Mouse (Mus musculus) limb, embryonic 10.5 days (tissue): ENCODE data around the gene Mbnl1. TPM values are rescaled to one million over a fixed set of nuclear protein-coding genes. Genes with fewer than 3 reads are reported as not detected.

ENCODE experiments used
- DNase-seq: peaks from one replicate; pipeline ENCODE4 v3.0.0-alpha.2; 2017; ENCODE audit warnings: low spot score
- H3K27ac ChIP-seq: fragments of 300-500 bp; sonication (generic); 2 replicates; pipeline ENCODE4 v1.5.1; 2016; ENCODE audit warnings: mild to moderate bottlenecking
- H3K27me3 ChIP-seq: fragments of 300-500 bp; sonication (generic); 2 replicates; pipeline ENCODE4 v1.6.1; 2016; ENCODE audit warnings: low read depth, mild to moderate bottlenecking; ENCODE audit not compliant: poor library complexity, severe bottlenecking
- H3K36me3 ChIP-seq: fragments of 300-500 bp; sonication (generic); 2 replicates; pipeline ENCODE4 v1.6.1; 2016; ENCODE audit warnings: mild to moderate bottlenecking, moderate library complexity
- H3K4me1 ChIP-seq: fragments of 300-500 bp; sonication (generic); 2 replicates; pipeline ENCODE4 v1.6.1; 2016
- H3K4me3 ChIP-seq: fragments of 300-500 bp; sonication (generic); 2 replicates; pipeline ENCODE4 v1.5.1; 2016; ENCODE audit warnings: mild to moderate bottlenecking, moderate library complexity
- H3K9me3 ChIP-seq: fragments of 300-500 bp; sonication (generic); replicated peaks from 2 replicates; pipeline ENCODE4 v1.6.1; 2016; ENCODE audit warnings: mild to moderate bottlenecking
- WGBS: fragments of 180-500 bp; shearing (Covaris S2); methylation state at CpG from one replicate; pipeline ENCODE4 v1.1.7; 2016; 5-methylcytosine and 5-hydroxymethylcytosine counted together
- polyA plus RNA-seq: library from polyadenylated mRNA; unstranded; fragments of >200 nt; fragmentation: Nextera tagmentation; extraction: Ambion mirVana; gene quantifications from 2 replicates; pipeline ENCODE4 v1.2.1, GENCODE M21; 2016

The Mbnl1 gene
- polyA plus RNA-seq, 1 experiment from 2014 or later, result 53.1 TPM

DNA sequence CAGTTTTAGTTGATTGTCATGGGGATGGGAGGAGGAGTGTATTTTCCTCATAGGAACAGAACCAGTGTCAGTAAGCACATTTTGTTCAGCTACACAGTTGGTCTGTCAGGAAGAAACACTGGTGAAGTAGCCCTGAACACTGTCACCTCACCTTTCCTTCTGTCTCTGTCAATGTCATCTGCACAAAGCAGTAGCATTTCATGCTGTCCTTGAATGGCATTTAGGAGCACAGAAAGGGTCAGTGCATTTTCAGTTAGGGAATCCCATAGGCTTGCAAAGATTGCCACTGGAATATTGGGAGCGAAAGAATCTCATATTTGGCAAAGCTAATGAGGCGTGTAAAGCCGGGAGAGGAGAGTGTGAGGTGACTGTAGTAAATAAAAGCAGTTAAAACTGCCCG is 114.5 kb downstream of the Mbnl1 start:
- no peak for DNase-seq
- Histone ChIP-seq H3K36me3 (no peaks in the 10 kb centered on the region), H3K27me3 (no peaks in the 10 kb centered on the region), H3K9me3 (no peaks in the 10 kb centered on the region), H3K4me3 (no peak overlapping the region), H3K27ac (no peak overlapping the region), H3K4me1 (peaks cover 55% of the 10 kb centered on the region)
- 88% methylated on average over 4 of the region's 4 CpGs for WGBS

DNA sequence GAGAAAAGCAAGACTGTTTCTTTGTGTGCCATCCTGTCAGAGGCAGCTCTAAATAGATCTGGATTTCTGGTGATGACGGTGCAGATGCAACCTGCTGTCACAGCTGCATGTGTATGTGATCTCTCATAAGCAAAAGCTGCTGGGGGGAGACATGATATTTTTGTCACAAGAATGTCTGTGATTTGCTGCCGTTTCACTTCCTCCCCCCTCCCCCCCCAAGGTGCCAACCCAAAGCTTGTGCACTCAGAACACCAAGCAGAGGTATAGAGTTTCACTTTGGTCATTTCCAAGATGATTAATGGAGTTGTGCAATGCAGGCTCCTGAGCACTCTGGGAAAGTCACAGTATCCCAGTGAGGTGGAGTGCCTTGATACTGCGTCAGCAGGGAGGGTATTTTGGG is 116.7 kb downstream of the Mbnl1 start:
- no peak for DNase-seq
- H3K4me1 ChIP-seq, result peaks cover 56% of the 10 kb centered on the region
- H3K9me3 ChIP-seq, result no peaks in the 10 kb centered on the region
- H3K4me3 ChIP-seq, result no peak overlapping the region
- 57% methylated on average over 3 of the region's 3 CpGs for WGBS
- no peaks in the 10 kb centered on the region for H3K27me3 ChIP-seq
- no peak overlapping the region for H3K27ac ChIP-seq
- no peaks in the 10 kb centered on the region for H3K36me3 ChIP-seq

DNA sequence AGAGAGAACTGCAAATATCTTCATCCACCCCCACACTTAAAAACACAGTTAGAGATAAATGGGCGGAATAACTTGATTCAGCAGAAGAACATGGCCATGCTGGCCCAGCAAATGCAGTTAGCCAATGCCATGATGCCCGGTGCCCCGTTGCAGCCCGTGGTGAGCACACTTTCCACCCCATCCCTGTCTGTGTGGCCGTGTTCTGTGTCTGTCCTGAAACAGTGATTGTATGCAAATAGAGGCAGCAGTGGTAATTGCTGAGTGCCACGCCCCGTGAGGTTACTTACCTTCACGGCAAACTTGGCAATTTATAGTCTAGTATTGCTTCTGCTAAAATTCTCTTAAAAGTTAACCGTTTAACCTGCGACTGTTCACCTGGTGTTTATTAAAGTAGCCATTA is 123.0 kb downstream of the Mbnl1 start:
- no peaks in the 10 kb centered on the region for H3K9me3 ChIP-seq
- H3K27ac ChIP-seq, result no peak overlapping the region
- H3K4me1 ChIP-seq, result peaks cover 32% of the 10 kb centered on the region
- no peaks in the 10 kb centered on the region for H3K27me3 ChIP-seq
- no peak overlapping the region for H3K4me3 ChIP-seq
- WGBS, result 85% methylated on average over 10 of the region's 10 CpGs
- no peak for DNase-seq
- no peaks in the 10 kb centered on the region for H3K36me3 ChIP-seq

DNA sequence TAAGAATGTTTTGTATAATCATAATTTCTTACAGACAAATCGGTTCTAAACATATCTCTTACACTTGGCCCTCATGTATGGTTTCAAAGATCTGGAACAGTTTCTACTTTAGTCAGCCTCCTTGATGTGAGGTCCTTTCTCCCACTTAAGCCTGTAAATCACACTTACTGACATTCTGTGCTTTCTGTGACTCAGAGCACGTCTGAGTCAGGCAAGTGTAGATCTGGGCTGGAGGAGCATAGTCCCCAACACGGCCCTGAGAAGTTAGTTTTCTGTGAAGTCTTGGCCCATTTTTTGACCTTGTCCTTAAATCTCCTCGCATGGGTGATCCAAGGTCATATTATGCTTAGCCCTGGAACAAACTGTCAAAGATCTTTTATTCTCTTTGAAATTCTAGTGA is 124.4 kb downstream of the Mbnl1 start:
- no peak for DNase-seq
- no peaks in the 10 kb centered on the region for H3K36me3 ChIP-seq
- no peak overlapping the region for H3K27ac ChIP-seq
- no peaks in the 10 kb centered on the region for H3K9me3 ChIP-seq
- WGBS, result 66% methylated on average over 4 of the region's 4 CpGs
- no peaks in the 10 kb centered on the region for H3K27me3 ChIP-seq
- H3K4me3 ChIP-seq, result no peak overlapping the region
- peaks cover 28% of the 10 kb centered on the region for H3K4me1 ChIP-seq

DNA sequence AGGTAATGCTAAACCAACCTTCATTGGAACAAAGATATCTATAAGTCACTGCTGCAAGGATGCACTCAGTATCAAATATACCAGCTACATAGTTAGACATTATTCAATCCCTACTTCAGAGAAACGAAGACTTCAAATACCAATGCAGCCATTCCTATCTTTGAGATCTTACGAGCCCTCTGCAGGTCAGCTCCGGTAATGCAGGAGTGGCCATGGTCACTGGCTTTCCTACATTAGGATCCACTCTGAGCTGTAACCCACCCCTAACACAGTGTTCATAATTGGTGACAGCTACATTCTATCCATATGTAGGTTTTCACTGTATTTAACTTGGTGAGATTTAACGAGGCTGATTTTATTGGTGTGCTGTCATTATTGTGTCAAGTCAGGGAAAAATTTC is 129.1 kb downstream of the Mbnl1 start:
- Histone ChIP-seq H3K36me3 (peaks cover 11% of the 10 kb centered on the region; the same call in 1 of the 2 replicates), H3K4me1 (0 out of 2 replicates have a peak, but pooled peaks cover 6% of the 10 kb centered on the region), H3K4me3 (no peak overlapping the region), H3K27me3 (no peaks in the 10 kb centered on the region), H3K9me3 (no peaks in the 10 kb centered on the region), H3K27ac (no peak overlapping the region)
- WGBS, result 29% methylated on average over 4 of the region's 4 CpGs
- peak; percentile 76 for DNase-seq

DNA sequence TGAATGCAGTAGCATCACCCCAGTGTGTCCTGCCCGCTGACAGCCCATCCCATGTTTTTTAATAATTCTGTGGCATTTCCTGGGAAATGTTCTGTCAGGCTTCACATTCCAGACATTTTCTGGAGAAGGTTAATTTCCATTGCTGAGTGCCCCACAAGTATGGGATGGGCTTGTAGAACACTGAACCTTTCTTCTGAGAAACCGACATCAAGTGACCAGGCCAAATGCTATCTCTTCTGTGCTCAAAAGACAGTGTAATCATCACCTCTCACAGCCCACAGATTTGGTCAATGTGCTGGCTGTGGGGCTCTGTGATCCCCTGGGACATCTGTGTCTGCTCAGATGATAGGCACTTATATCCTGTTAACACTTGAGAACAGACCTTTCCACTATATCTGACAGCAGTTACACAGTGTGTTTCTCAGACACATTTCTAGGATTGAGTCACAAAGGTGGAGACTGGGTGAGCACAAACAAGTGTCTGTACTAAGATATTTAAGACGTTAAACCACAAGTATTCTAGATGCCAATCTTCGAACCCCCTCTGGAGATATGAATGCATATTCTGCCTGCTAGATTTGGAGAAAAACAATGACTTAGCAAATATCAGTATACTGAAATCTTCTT is 130.4 kb downstream of the Mbnl1 start:
- Histone ChIP-seq H3K27me3 (no peaks in the 10 kb centered on the region), H3K27ac (no peak overlapping the region), H3K36me3 (peaks cover 11% of the 10 kb centered on the region; the same call in 1 of the 2 replicates), H3K4me1 (0 out of 2 replicates have a peak, but pooled peaks cover under 1% of the 10 kb centered on the region), H3K9me3 (no peaks in the 10 kb centered on the region), H3K4me3 (no peak overlapping the region)
- WGBS, result 92% methylated on average over 4 of the region's 4 CpGs
- DNase-seq, result no peak

DNA sequence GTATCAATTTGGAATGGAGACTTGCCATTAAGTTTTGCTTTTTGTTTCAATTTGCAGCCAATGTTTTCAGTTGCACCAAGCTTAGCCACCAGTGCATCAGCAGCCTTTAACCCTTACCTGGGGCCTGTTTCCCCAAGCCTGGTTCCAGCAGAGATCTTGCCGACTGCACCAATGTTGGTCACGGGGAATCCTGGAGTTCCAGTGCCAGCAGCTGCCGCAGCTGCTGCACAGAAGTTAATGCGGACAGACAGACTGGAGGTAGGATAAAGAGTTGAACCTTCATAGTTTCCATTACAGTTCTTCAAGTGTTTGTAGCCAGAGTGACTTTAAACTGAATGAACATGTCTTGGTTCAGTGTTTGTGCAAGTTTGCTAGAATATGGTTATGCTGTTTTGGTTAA is 131.0 kb downstream of the Mbnl1 start:
- H3K4me1 ChIP-seq, result no peaks in the 10 kb centered on the region
- 95% methylated on average over 4 of the region's 4 CpGs for WGBS
- peaks cover 11% of the 10 kb centered on the region; the same call in 1 of the 2 replicates for H3K36me3 ChIP-seq
- no peak overlapping the region for H3K4me3 ChIP-seq
- H3K27ac ChIP-seq, result no peak overlapping the region
- no peaks in the 10 kb centered on the region for H3K9me3 ChIP-seq
- H3K27me3 ChIP-seq, result no peaks in the 10 kb centered on the region
- DNase-seq, result no peak

DNA sequence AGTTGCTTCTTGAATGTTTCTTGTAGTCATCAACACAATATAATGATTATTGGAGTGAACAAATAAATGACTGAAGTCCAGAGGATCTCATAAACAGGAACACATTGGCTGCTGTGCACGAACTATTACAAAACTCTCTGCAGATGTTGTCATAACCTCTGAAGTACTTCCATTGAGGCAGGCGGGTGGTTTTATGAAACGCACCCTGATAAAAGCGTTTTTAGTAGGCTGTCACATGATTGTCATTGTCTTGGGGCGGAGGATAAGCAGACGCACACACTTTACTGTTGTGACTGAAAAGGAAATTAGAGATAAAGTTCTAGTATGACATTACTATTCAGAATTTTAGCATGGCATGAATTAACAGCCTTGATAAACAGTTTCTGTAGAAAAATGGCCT is 131.6 kb downstream of the Mbnl1 start:
- 89% methylated on average over 6 of the region's 6 CpGs for WGBS
- DNase-seq, result no peak
- peaks cover 11% of the 10 kb centered on the region; the same call in 1 of the 2 replicates for H3K36me3 ChIP-seq

DNA sequence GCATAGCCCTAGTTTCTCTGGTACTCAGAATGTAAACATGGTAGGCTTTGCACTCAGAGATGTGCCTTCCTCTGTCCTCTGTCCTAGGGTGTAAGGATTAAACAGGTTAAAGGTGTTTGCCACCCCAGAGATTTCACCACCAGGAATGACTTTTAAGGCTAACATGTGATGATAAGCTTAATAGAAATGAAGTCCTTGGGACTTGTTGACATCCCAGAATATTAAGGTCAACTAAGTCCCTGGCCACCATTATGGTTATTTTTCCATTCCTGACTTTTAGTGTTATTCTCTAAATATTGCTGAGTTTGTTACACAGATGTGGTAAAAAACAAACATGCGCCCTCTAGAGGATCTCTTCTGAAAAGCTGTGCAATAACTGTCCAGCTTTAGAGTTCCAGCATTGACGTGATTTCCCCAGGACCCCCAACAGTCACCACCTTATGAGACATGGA is 136.3 kb downstream of the Mbnl1 start:
- H3K4me3 ChIP-seq, result no peak overlapping the region
- 22% methylated on average over 2 of the region's 2 CpGs for WGBS
- peaks cover 18% of the 10 kb centered on the region for H3K36me3 ChIP-seq
- no peaks in the 10 kb centered on the region for H3K27me3 ChIP-seq
- DNase-seq, result no peak
- no peak overlapping the region for H3K27ac ChIP-seq
- H3K4me1 ChIP-seq, result no peaks in the 10 kb centered on the region
- no peaks in the 10 kb centered on the region for H3K9me3 ChIP-seq

More for the DNA sequence above, 131.6 kb downstream of the Mbnl1 start:
- Histone ChIP-seq H3K9me3 (no peaks in the 10 kb centered on the region), H3K27me3 (no peaks in the 10 kb centered on the region), H3K4me3 (no peak overlapping the region), H3K27ac (no peak overlapping the region), H3K4me1 (no peaks in the 10 kb centered on the region)

DNA sequence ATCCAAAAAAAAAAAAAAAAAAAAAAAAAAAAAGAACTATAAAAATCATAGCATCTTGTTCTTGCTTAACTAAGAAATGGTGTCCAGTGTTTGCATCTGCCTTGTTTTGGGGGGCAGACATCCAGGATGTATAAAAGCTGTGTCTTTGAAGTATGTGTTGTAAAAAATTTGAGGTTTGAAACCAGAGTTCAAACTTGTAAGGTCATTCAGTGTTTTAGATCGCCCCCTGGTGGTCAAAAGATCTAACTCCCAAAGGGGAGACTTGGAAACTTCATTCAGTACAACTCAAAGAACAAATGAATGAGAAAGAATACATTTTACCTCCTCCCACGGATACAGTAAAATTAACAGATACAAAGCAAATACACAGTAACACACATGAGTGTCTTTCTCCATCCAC is 139.2 kb downstream of the Mbnl1 start:
- H3K4me1 ChIP-seq, result no peaks in the 10 kb centered on the region
- H3K27me3 ChIP-seq, result no peaks in the 10 kb centered on the region
- no peak overlapping the region for H3K27ac ChIP-seq
- 26% methylated on average over 2 of the region's 2 CpGs for WGBS
- H3K36me3 ChIP-seq, result peaks cover 28% of the 10 kb centered on the region
- no peaks in the 10 kb centered on the region for H3K9me3 ChIP-seq
- H3K4me3 ChIP-seq, result no peak overlapping the region
- no peak for DNase-seq

DNA sequence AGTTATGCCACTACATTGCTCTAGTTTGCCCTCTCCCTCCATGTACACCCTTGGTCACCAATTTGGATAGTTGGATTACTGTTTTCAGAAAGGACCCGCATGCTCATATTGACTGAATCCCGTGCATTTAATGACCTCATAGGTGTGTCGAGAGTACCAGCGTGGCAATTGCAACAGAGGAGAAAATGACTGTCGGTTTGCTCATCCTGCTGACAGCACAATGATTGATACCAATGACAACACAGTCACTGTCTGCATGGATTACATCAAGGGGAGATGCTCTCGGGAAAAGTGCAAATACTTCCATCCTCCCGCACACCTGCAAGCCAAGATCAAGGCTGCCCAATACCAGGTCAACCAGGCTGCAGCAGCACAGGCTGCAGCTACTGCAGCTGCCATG is 140.5 kb downstream of the Mbnl1 start:
- Histone ChIP-seq H3K36me3 (peaks cover 34% of the 10 kb centered on the region), H3K4me1 (no peaks in the 10 kb centered on the region), H3K27ac (no peak overlapping the region), H3K4me3 (no peak overlapping the region), H3K27me3 (no peaks in the 10 kb centered on the region), H3K9me3 (no peaks in the 10 kb centered on the region)
- 96% methylated on average over 7 of the region's 7 CpGs for WGBS
- no peak for DNase-seq

DNA sequence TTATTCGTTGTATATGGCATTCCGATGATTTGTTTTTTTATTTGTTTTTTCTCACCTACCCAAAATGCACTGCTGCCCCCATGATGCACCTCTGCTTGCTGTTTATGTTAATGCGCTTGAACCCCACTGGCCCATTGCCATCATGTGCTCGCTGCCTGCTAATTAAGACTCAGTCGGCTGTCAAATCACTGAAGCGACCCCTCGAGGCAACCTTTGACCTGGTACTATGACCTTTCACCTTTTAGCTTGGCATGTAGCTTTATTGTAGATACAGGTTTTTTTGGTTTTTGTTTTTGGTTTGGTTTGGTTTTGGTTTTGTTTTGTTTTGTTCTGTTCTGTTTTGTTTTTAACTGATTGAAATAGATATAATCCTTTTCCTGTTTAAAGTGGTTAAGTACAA is 141.9 kb downstream of the Mbnl1 start:
- no peaks in the 10 kb centered on the region for H3K9me3 ChIP-seq
- no peaks in the 10 kb centered on the region for H3K4me1 ChIP-seq
- peaks cover 36% of the 10 kb centered on the region for H3K36me3 ChIP-seq
- no peak overlapping the region for H3K4me3 ChIP-seq
- no peak for DNase-seq
- 91% methylated on average over 7 of the region's 7 CpGs for WGBS
- H3K27me3 ChIP-seq, result no peaks in the 10 kb centered on the region
- no peak overlapping the region for H3K27ac ChIP-seq

DNA sequence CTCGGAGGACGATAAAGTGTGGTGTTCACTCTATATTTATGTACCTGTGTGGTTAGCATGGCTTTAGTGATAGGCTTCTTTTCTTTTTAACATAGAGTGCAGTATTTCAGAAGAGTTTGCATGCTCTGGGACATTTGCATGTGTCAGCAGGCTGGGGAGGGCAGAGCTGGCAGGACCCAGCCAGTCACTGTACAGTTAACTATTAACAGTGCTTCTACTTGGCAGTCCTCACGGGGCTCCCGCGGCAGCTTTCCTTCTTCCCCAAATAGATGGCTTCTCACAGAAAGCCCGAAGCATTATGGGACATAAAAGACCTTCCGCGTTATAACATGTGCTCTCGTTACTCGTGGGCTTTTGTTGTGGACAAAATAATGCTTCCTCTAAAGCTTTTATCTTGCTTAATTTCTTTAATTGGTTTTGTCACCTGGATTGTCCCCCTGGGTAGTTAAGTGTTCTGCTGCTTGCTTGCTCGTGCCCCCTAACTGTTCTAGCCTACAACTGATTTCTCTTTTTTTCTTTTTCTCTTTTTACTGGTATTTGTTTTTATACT is 142.5 kb downstream of the Mbnl1 start:
- Histone ChIP-seq H3K9me3 (no peaks in the 10 kb centered on the region), H3K4me3 (no peak overlapping the region), H3K27ac (no peak overlapping the region), H3K36me3 (peaks cover 36% of the 10 kb centered on the region), H3K27me3 (no peaks in the 10 kb centered on the region), H3K4me1 (no peaks in the 10 kb centered on the region)
- no peak for DNase-seq
- WGBS, result 78% methylated on average over 11 of the region's 11 CpGs

DNA sequence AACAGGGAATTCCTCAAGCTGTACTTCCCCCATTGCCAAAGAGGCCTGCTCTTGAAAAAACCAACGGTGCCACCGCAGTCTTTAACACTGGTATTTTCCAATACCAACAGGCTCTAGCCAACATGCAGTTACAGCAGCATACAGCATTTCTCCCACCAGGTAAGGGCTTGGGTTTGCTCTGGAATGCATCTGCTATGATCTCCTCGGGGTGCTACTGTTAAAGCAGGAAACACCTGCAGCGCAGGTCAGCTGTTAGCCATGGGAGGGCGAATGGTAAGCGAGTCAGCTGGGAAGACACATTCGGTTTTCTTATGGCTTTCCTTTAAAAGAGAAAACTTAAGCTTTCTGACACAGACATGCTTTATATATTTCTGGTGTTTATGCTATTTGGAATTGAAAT is 143.0 kb downstream of the Mbnl1 start:
- Histone ChIP-seq H3K9me3 (no peaks in the 10 kb centered on the region), H3K27ac (no peak overlapping the region), H3K4me3 (no peak overlapping the region), H3K4me1 (no peaks in the 10 kb centered on the region), H3K27me3 (no peaks in the 10 kb centered on the region), H3K36me3 (peaks cover 36% of the 10 kb centered on the region)
- 56% methylated on average over 7 of the region's 7 CpGs for WGBS
- no peak for DNase-seq
